Mouse (Mus musculus): Measurements from ENCODE around the gene Ugt8a. TPM values are rescaled to one million over a fixed set of nuclear protein-coding genes. Genes with fewer than 3 reads are reported as not detected.

Gene Ugt8a
- polyA plus RNA-seq, 1 experiment, result not detected

DNA sequence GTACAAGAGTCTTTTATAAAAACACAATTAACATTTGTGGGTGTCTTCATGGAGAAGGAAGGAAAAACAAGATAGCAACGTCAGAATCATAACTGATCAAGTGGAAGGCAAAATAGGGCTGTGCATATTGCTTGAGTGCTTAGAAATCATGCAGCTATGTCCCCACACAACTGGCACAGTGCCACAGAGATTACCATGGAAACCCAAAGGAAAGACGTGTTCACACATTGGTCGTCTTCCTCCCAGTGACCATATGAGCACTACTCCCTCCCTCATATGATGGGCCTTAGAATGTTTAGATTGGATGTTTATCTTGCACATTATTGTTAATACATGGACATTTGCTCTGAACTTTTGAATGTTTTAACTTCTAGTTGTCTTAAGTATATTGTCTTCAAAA is 76.8 kb downstream of the Ugt8a start:
- Histone ChIP-seq H3K36me3 (ENCODE audit: control insufficient read depth, insufficient read depth) (no peaks in the 10 kb centered on the region), H3K4me2 (ENCODE audit: low read depth) (no peak overlapping the region), H3K4me3 (no peak overlapping the region), H3K27me3 (ENCODE audit: control insufficient read depth, insufficient read depth, insufficient read length) (no peaks in the 10 kb centered on the region), H3ac (ENCODE audit: control insufficient read depth, insufficient read length) (no peak overlapping the region), H3K79me2 (ENCODE audit: control insufficient read depth, insufficient read depth) (no peaks in the 10 kb centered on the region)
- TF ChIP-seq MYOG (IDR thresholded peaks at IDR 0.05; ENCODE audit: control insufficient read depth in 1 of 3, insufficient read depth in 1 of 3, insufficient read length in 2 of 3, low read depth in 2 of 3) (no peak), REST (IDR thresholded peaks at IDR 0.05; ENCODE audit: insufficient read depth, insufficient read length) (no peak), TCF3 (IDR thresholded peaks at IDR 0.05; ENCODE audit: insufficient read length, low read depth) (no peak), POLR2AphosphoS2 (IDR thresholded peaks at IDR 0.05; ENCODE audit: insufficient read length, low read depth) (no peak), TCF12 (IDR thresholded peaks at IDR 0.05; ENCODE audit: insufficient read depth, poor library complexity, severe bottlenecking) (no peak), USF1 (IDR thresholded peaks at IDR 0.05; ENCODE audit: low read depth) (no peak)

DNA sequence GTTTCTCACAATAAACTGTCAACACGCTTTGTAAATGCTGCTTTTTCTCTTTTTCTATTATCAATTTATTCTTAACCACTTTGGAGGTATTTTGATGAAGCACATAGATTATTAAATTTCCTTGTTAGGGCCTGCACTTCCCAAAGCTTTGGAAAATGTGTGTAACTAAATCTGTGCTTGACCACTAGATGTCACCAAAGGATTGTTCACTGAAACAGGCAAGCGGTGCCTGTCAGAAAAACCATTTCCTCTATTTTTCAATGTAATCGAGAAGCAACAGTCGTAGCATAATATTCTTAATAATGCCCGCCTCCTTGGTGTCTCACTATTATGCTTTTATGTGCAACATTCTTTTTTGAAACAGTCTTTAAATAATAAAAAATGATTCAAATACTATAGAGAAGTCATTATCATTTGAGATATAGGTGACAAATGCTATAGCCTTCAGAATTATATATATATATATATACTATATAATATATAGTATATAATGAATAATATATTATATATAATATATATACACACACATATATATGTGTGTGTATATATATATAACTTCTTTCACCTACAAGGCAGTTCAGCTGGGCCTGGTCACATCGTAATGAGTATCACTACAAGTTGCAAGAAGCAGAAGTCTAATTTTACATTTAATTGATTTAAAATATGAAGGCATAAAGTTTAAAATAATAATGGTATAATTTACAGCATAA is 89.1 kb downstream of the Ugt8a start:
- Histone ChIP-seq H3K4me2 (ENCODE audit: low read depth) (no peak overlapping the region), H3K36me3 (ENCODE audit: control insufficient read depth, insufficient read depth) (no peaks in the 10 kb centered on the region), H3K4me3 (no peak overlapping the region), H3ac (ENCODE audit: control insufficient read depth, insufficient read length) (no peak overlapping the region), H3K27me3 (ENCODE audit: control insufficient read depth, insufficient read depth, insufficient read length) (no peaks in the 10 kb centered on the region), H3K79me2 (ENCODE audit: control insufficient read depth, insufficient read depth) (no peaks in the 10 kb centered on the region)
- TF ChIP-seq MYOG (IDR thresholded peaks at IDR 0.05; ENCODE audit: control insufficient read depth in 1 of 3, insufficient read depth in 1 of 3, insufficient read length in 2 of 3, low read depth in 2 of 3) (no peak), MAX (IDR thresholded peaks at IDR 0.05; ENCODE audit: low read depth) (no peak), USF1 (IDR thresholded peaks at IDR 0.05; ENCODE audit: low read depth) (no peak), CEBPB (IDR thresholded peaks at IDR 0.05; ENCODE audit: insufficient read depth, poor library complexity, severe bottlenecking) (no peak), TCF12 (IDR thresholded peaks at IDR 0.05; ENCODE audit: insufficient read depth, poor library complexity, severe bottlenecking) (no peak), SRF (IDR thresholded peaks at IDR 0.05; ENCODE audit: control insufficient read depth, insufficient read length, low read depth) (no peak), MYOD1 (IDR thresholded peaks at IDR 0.05; ENCODE audit: control insufficient read depth in 1 of 3, insufficient read length in 2 of 3, low read depth in 2 of 3) (no peak), REST (IDR thresholded peaks at IDR 0.05; ENCODE audit: insufficient read depth, insufficient read length) (no peak), TCF3 (IDR thresholded peaks at IDR 0.05; ENCODE audit: insufficient read length, low read depth) (no peak), POLR2A (IDR thresholded peaks at IDR 0.05; ENCODE audit: insufficient read length, low read depth) (no peak), E2F4 (IDR thresholded peaks at IDR 0.05; ENCODE audit: insufficient read depth) (no peak), POLR2AphosphoS2 (IDR thresholded peaks at IDR 0.05; ENCODE audit: insufficient read length, low read depth) (no peak)

DNA sequence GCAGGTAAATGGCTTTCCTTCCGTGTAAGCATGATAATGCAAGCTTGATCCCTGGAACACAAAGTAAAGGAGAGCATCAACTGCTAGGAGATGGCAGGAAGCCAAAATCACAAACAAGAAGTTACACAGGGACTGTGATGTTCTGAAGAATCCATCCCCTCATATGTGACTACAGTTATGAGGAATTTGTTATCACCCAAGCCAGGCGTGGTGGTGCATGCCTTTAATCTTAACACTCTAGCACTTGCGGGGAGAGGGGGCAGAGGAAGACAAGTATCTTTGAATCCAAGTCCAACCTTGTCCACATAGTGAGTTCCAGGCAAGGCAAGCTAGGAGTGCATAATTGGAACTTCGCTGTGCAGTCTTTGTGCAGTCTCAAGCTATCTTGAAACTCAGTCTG is 110.4 kb downstream of the Ugt8a start:
- H3ac ChIP-seq (ENCODE audit: control insufficient read depth, insufficient read length), result no peak overlapping the region
- no peaks in the 10 kb centered on the region for H3K27me3 ChIP-seq (ENCODE audit: control insufficient read depth, insufficient read depth, insufficient read length)
- TF ChIP-seq MAX (IDR thresholded peaks at IDR 0.05; ENCODE audit: low read depth) (no peak), SRF (IDR thresholded peaks at IDR 0.05; ENCODE audit: control insufficient read depth, insufficient read length, low read depth) (no peak), MYOD1 (IDR thresholded peaks at IDR 0.05; ENCODE audit: control insufficient read depth in 1 of 3, insufficient read length in 2 of 3, low read depth in 2 of 3) (no peak), REST (IDR thresholded peaks at IDR 0.05; ENCODE audit: insufficient read depth, insufficient read length) (no peak), CEBPB (IDR thresholded peaks at IDR 0.05; ENCODE audit: insufficient read depth, poor library complexity, severe bottlenecking) (no peak), TCF3 (IDR thresholded peaks at IDR 0.05; ENCODE audit: insufficient read length, low read depth) (no peak), MYOG (IDR thresholded peaks at IDR 0.05; ENCODE audit: control insufficient read depth in 1 of 3, insufficient read depth in 1 of 3, insufficient read length in 2 of 3, low read depth in 2 of 3) (no peak), POLR2AphosphoS2 (IDR thresholded peaks at IDR 0.05; ENCODE audit: insufficient read length, low read depth) (no peak), POLR2A (IDR thresholded peaks at IDR 0.05; ENCODE audit: insufficient read length, low read depth) (no peak), E2F4 (IDR thresholded peaks at IDR 0.05; ENCODE audit: insufficient read depth) (no peak), USF1 (IDR thresholded peaks at IDR 0.05; ENCODE audit: low read depth) (no peak), TCF12 (IDR thresholded peaks at IDR 0.05; ENCODE audit: insufficient read depth, poor library complexity, severe bottlenecking) (no peak)
- H3K79me2 ChIP-seq (ENCODE audit: control insufficient read depth, insufficient read depth), result no peaks in the 10 kb centered on the region
- H3K36me3 ChIP-seq (ENCODE audit: control insufficient read depth, insufficient read depth), result no peaks in the 10 kb centered on the region
- H3K4me3 ChIP-seq, result no peak overlapping the region
- H3K4me2 ChIP-seq (ENCODE audit: low read depth), result no peak overlapping the region

DNA sequence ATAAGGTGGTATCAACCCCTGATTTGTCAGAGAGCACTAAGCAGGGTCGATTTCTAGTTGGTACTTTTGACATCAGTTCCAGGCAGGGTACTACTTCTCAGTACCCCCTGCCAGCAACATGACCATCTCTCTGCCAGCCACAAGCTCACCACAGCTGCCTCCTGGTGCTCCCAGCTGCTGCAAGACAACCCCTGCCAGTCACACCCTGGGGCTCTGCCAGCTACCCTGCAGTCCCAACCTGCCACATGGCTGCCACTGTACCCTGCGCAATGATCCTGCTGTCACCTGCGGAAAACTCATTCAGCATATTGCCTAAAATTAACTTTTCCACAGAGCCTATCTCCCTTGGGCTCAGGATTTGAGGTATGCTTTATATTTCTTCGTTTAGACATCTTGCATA is 111.2 kb downstream of the Ugt8a start:
- TF ChIP-seq MAX (IDR thresholded peaks at IDR 0.05; ENCODE audit: low read depth) (no peak), POLR2AphosphoS2 (IDR thresholded peaks at IDR 0.05; ENCODE audit: insufficient read length, low read depth) (no peak), TCF3 (IDR thresholded peaks at IDR 0.05; ENCODE audit: insufficient read length, low read depth) (peak; percentile 39), E2F4 (IDR thresholded peaks at IDR 0.05; ENCODE audit: insufficient read depth) (no peak), CEBPB (IDR thresholded peaks at IDR 0.05; ENCODE audit: insufficient read depth, poor library complexity, severe bottlenecking) (no peak), TCF12 (IDR thresholded peaks at IDR 0.05; ENCODE audit: insufficient read depth, poor library complexity, severe bottlenecking) (no peak), REST (IDR thresholded peaks at IDR 0.05; ENCODE audit: insufficient read depth, insufficient read length) (no peak), MYOG (IDR thresholded peaks at IDR 0.05; ENCODE audit: control insufficient read depth in 1 of 3, insufficient read depth in 1 of 3, insufficient read length in 2 of 3, low read depth in 2 of 3) (peak; percentile 6 to 85 (median 81)), MYOD1 (IDR thresholded peaks at IDR 0.05; ENCODE audit: control insufficient read depth in 1 of 3, insufficient read length in 2 of 3, low read depth in 2 of 3) (peak in 2 of 3 experiments; percentile 82 to 90), POLR2A (IDR thresholded peaks at IDR 0.05; ENCODE audit: insufficient read length, low read depth) (no peak), SRF (IDR thresholded peaks at IDR 0.05; ENCODE audit: control insufficient read depth, insufficient read length, low read depth) (no peak), USF1 (IDR thresholded peaks at IDR 0.05; ENCODE audit: low read depth) (no peak)
- H3K79me2 ChIP-seq (ENCODE audit: control insufficient read depth, insufficient read depth), result no peaks in the 10 kb centered on the region
- no peaks in the 10 kb centered on the region for H3K27me3 ChIP-seq (ENCODE audit: control insufficient read depth, insufficient read depth, insufficient read length)
- H3K4me2 ChIP-seq (ENCODE audit: low read depth), result no peak overlapping the region
- no peak overlapping the region for H3ac ChIP-seq (ENCODE audit: control insufficient read depth, insufficient read length)
- no peak overlapping the region for H3K4me3 ChIP-seq
- no peaks in the 10 kb centered on the region for H3K36me3 ChIP-seq (ENCODE audit: control insufficient read depth, insufficient read depth)

Data from myocyte (in vitro differentiated cells).